Mouse (Mus musculus): ENCODE results near the gene Zfand5.
"Not testable (repeated sequence)": the region's sequence is repeated elsewhere in the genome, so short reads cannot be mapped to it uniquely, and the experiment has no call there.

Gene Zfand5

GRCm38 (mm10) chr19:21297411-21297810 is 25.3 kb downstream of the Zfand5 start:
- DNase-seq (ENCODE audit: low read depth, low spot score): no peak
- H3K36me3 ChIP-seq (ENCODE audit: control insufficient read depth, insufficient read depth, low read length, poor library complexity, severe bottlenecking): no peaks in the 10 kb centered on the region
- H3K27me3 ChIP-seq (ENCODE audit: control insufficient read depth, insufficient read depth, low read length, poor library complexity, severe bottlenecking): 0 out of 2 replicates have a peak, but pooled peaks cover 3% of the 10 kb centered on the region

GRCm38 (mm10) chr19:21301787-21302186 is 29.7 kb downstream of the Zfand5 start:
- H3K27me3 ChIP-seq (ENCODE audit: control insufficient read depth, insufficient read depth, low read length, poor library complexity, severe bottlenecking): 0 out of 2 replicates have a peak, but pooled peaks cover 3% of the 10 kb centered on the region
- DNase-seq (ENCODE audit: low read depth, low spot score): no peak
- H3K36me3 ChIP-seq (ENCODE audit: control insufficient read depth, insufficient read depth, low read length, poor library complexity, severe bottlenecking): no peaks in the 10 kb centered on the region

GRCm38 (mm10) chr19:21307755-21308154 is 35.7 kb downstream of the Zfand5 start:
- no peaks in the 10 kb centered on the region for H3K36me3 ChIP-seq (ENCODE audit: control insufficient read depth, insufficient read depth, low read length, poor library complexity, severe bottlenecking)
- no peaks in the 10 kb centered on the region for H3K27me3 ChIP-seq (ENCODE audit: control insufficient read depth, insufficient read depth, low read length, poor library complexity, severe bottlenecking)
- DNase-seq (ENCODE audit: low read depth, low spot score): no peak

- not testable (repeated sequence) for H3K27me3 ChIP-seq (ENCODE audit: control insufficient read depth, insufficient read depth, low read length, poor library complexity, severe bottlenecking); H3K36me3 ChIP-seq (ENCODE audit: control insufficient read depth, insufficient read depth, low read length, poor library complexity, severe bottlenecking); DNase-seq (ENCODE audit: low read depth, low spot score)
Measured at GRCm38 (mm10) chr19:21310364-21310763, 38.3 kb downstream of the Zfand5 start.

GRCm38 (mm10) chr19:21315701-21316100 is 43.6 kb downstream of the Zfand5 start:
- DNase-seq (ENCODE audit: low read depth, low spot score): no peak
- Histone ChIP-seq H3K27me3 (ENCODE audit: control insufficient read depth, insufficient read depth, low read length, poor library complexity, severe bottlenecking) (no peaks in the 10 kb centered on the region), H3K36me3 (ENCODE audit: control insufficient read depth, insufficient read depth, low read length, poor library complexity, severe bottlenecking) (no peaks in the 10 kb centered on the region)

GRCm38 (mm10) chr19:21319618-21320017 is 47.5 kb downstream of the Zfand5 start:
- Histone ChIP-seq H3K27me3 (ENCODE audit: control insufficient read depth, insufficient read depth, low read length, poor library complexity, severe bottlenecking) (no peaks in the 10 kb centered on the region), H3K36me3 (ENCODE audit: control insufficient read depth, insufficient read depth, low read length, poor library complexity, severe bottlenecking) (no peaks in the 10 kb centered on the region)
- no peak for DNase-seq (ENCODE audit: low read depth, low spot score)

- Histone ChIP-seq H3K36me3 (ENCODE audit: control insufficient read depth, insufficient read depth, low read length, poor library complexity, severe bottlenecking) (no peaks in the 10 kb centered on the region), H3K27me3 (ENCODE audit: control insufficient read depth, insufficient read depth, low read length, poor library complexity, severe bottlenecking) (no peaks in the 10 kb centered on the region)
- no peak for DNase-seq (ENCODE audit: low read depth, low spot score)
Measured at GRCm38 (mm10) chr19:21325333-21325732, 53.3 kb downstream of the Zfand5 start.

- H3K36me3 ChIP-seq (ENCODE audit: control insufficient read depth, insufficient read depth, low read length, poor library complexity, severe bottlenecking): no peaks in the 10 kb centered on the region
- no peak for DNase-seq (ENCODE audit: low read depth, low spot score)
Measured at GRCm38 (mm10) chr19:21328951-21329350, 56.9 kb downstream of the Zfand5 start.

GRCm38 (mm10) chr19:21329770-21330169 is 57.7 kb downstream of the Zfand5 start:
- no peaks in the 10 kb centered on the region for H3K27me3 ChIP-seq (ENCODE audit: control insufficient read depth, insufficient read depth, low read length, poor library complexity, severe bottlenecking)
- H3K36me3 ChIP-seq (ENCODE audit: control insufficient read depth, insufficient read depth, low read length, poor library complexity, severe bottlenecking): no peaks in the 10 kb centered on the region
- DNase-seq (ENCODE audit: low read depth, low spot score): no peak

More at GRCm38 (mm10) chr19:21328951-21329350, 56.9 kb downstream of the Zfand5 start:
- no peaks in the 10 kb centered on the region for H3K27me3 ChIP-seq (ENCODE audit: control insufficient read depth, insufficient read depth, low read length, poor library complexity, severe bottlenecking)

- Histone ChIP-seq H3K27me3 (ENCODE audit: control insufficient read depth, insufficient read depth, low read length, poor library complexity, severe bottlenecking) (no peaks in the 10 kb centered on the region), H3K36me3 (ENCODE audit: control insufficient read depth, insufficient read depth, low read length, poor library complexity, severe bottlenecking) (no peaks in the 10 kb centered on the region)
- DNase-seq (ENCODE audit: low read depth, low spot score): no peak
Measured at GRCm38 (mm10) chr19:21330305-21331115, 58.4 kb downstream of the Zfand5 start.

- H3K36me3 ChIP-seq (ENCODE audit: control insufficient read depth, insufficient read depth, low read length, poor library complexity, severe bottlenecking): no peaks in the 10 kb centered on the region
- DNase-seq (ENCODE audit: low read depth, low spot score): no peak
Measured at GRCm38 (mm10) chr19:21331621-21332155, 59.6 kb downstream of the Zfand5 start.

More at GRCm38 (mm10) chr19:21331621-21332155, 59.6 kb downstream of the Zfand5 start:
- H3K27me3 ChIP-seq (ENCODE audit: control insufficient read depth, insufficient read depth, low read length, poor library complexity, severe bottlenecking): no peaks in the 10 kb centered on the region

Measured in splenic B cell, adult 2 months (primary cell).